Mouse (Mus musculus): ENCODE measurements around the gene Lnx1. TPM values are rescaled to one million over a fixed set of nuclear protein-coding genes. Genes with fewer than 3 reads are reported as not detected.

The Lnx1 gene
- polyA plus RNA-seq, 1 experiment: 0.05 TPM

GRCm38 (mm10) chr5:74672556-74672955 lies 30.2 kb downstream of the Lnx1 start:
- DNase-seq (ENCODE audit: low read depth in 1 of 2, low spot score in 2 of 2): no peak
- 82% methylated on average over 5 of the region's 5 CpGs for WGBS
- no peak overlapping the region for H3K27ac ChIP-seq (ENCODE audit: insufficient read depth, low read length)
- no peak overlapping the region for H3K4me3 ChIP-seq (ENCODE audit: extremely low read depth, insufficient read depth, insufficient read length)
- no peaks in the 10 kb centered on the region for H3K27me3 ChIP-seq (ENCODE audit: control insufficient read depth, insufficient read depth, low read length)
- TF ChIP-seq POLR2A (IDR thresholded peaks at IDR 0.05; ENCODE audit: low read depth, low read length) (no peak), CTCF (IDR thresholded peaks at IDR 0.05; ENCODE audit: extremely low read depth, insufficient read depth, insufficient read length, insufficient replicate concordance) (no peak)
- H3K36me3 ChIP-seq (ENCODE audit: control insufficient read depth, insufficient read depth, low read length): no peaks in the 10 kb centered on the region
- H3K4me1 ChIP-seq (ENCODE audit: control insufficient read depth, insufficient read depth, insufficient read length): no peaks in the 10 kb centered on the region

- Histone ChIP-seq H3K36me3 (ENCODE audit: control insufficient read depth, insufficient read depth, low read length) (no peaks in the 10 kb centered on the region), H3K4me1 (ENCODE audit: control insufficient read depth, insufficient read depth, insufficient read length) (no peaks in the 10 kb centered on the region), H3K27ac (ENCODE audit: insufficient read depth, low read length) (no peak overlapping the region), H3K27me3 (ENCODE audit: control insufficient read depth, insufficient read depth, low read length) (no peaks in the 10 kb centered on the region), H3K4me3 (ENCODE audit: extremely low read depth, insufficient read depth, insufficient read length) (no peak overlapping the region)
- WGBS: 87% methylated on average over 3 of the region's 3 CpGs
- DNase-seq (ENCODE audit: low read depth in 1 of 2, low spot score in 2 of 2): no peak
- TF ChIP-seq POLR2A (IDR thresholded peaks at IDR 0.05; ENCODE audit: low read depth, low read length) (no peak), CTCF (IDR thresholded peaks at IDR 0.05; ENCODE audit: extremely low read depth, insufficient read depth, insufficient read length, insufficient replicate concordance) (no peak)
Observed at GRCm38 (mm10) chr5:74670877-74671276, 31.8 kb downstream of the Lnx1 start.

- no peak for DNase-seq (ENCODE audit: low read depth in 1 of 2, low spot score in 2 of 2)
- no peak overlapping the region for H3K4me3 ChIP-seq (ENCODE audit: extremely low read depth, insufficient read depth, insufficient read length)
- H3K36me3 ChIP-seq (ENCODE audit: control insufficient read depth, insufficient read depth, low read length): no peaks in the 10 kb centered on the region
- TF ChIP-seq CTCF (IDR thresholded peaks at IDR 0.05; ENCODE audit: extremely low read depth, insufficient read depth, insufficient read length, insufficient replicate concordance): no peak
- no peak for TF ChIP-seq POLR2A (IDR thresholded peaks at IDR 0.05; ENCODE audit: low read depth, low read length)
- H3K4me1 ChIP-seq (ENCODE audit: control insufficient read depth, insufficient read depth, insufficient read length): no peaks in the 10 kb centered on the region
- H3K27me3 ChIP-seq (ENCODE audit: control insufficient read depth, insufficient read depth, low read length): no peaks in the 10 kb centered on the region
- WGBS: 75% methylated on average over 6 of the region's 6 CpGs
- H3K27ac ChIP-seq (ENCODE audit: insufficient read depth, low read length): no peak overlapping the region
Observed at GRCm38 (mm10) chr5:74669925-74670324, 32.8 kb downstream of the Lnx1 start.

GRCm38 (mm10) chr5:74668956-74669355 lies 33.8 kb downstream of the Lnx1 start:
- no peaks in the 10 kb centered on the region for H3K27me3 ChIP-seq (ENCODE audit: control insufficient read depth, insufficient read depth, low read length)
- no peak overlapping the region for H3K4me3 ChIP-seq (ENCODE audit: extremely low read depth, insufficient read depth, insufficient read length)
- no peak overlapping the region for H3K27ac ChIP-seq (ENCODE audit: insufficient read depth, low read length)
- TF ChIP-seq POLR2A (IDR thresholded peaks at IDR 0.05; ENCODE audit: low read depth, low read length) (no peak), CTCF (IDR thresholded peaks at IDR 0.05; ENCODE audit: extremely low read depth, insufficient read depth, insufficient read length, insufficient replicate concordance) (no peak)
- no peak for DNase-seq (ENCODE audit: low read depth in 1 of 2, low spot score in 2 of 2)
- H3K36me3 ChIP-seq (ENCODE audit: control insufficient read depth, insufficient read depth, low read length): no peaks in the 10 kb centered on the region
- WGBS: 84% methylated on average over 6 of the region's 6 CpGs
- H3K4me1 ChIP-seq (ENCODE audit: control insufficient read depth, insufficient read depth, insufficient read length): no peaks in the 10 kb centered on the region

GRCm38 (mm10) chr5:74662618-74663017 lies 40.1 kb downstream of the Lnx1 start:
- DNase-seq (ENCODE audit: low read depth in 1 of 2, low spot score in 2 of 2): no peak
- no peak for TF ChIP-seq POLR2A (IDR thresholded peaks at IDR 0.05; ENCODE audit: low read depth, low read length)
- no peak for TF ChIP-seq CTCF (IDR thresholded peaks at IDR 0.05; ENCODE audit: extremely low read depth, insufficient read depth, insufficient read length, insufficient replicate concordance)
- H3K27me3 ChIP-seq (ENCODE audit: control insufficient read depth, insufficient read depth, low read length): no peaks in the 10 kb centered on the region
- H3K36me3 ChIP-seq (ENCODE audit: control insufficient read depth, insufficient read depth, low read length): no peaks in the 10 kb centered on the region
- H3K27ac ChIP-seq (ENCODE audit: insufficient read depth, low read length): no peak overlapping the region
- H3K4me1 ChIP-seq (ENCODE audit: control insufficient read depth, insufficient read depth, insufficient read length): no peaks in the 10 kb centered on the region
- no peak overlapping the region for H3K4me3 ChIP-seq (ENCODE audit: extremely low read depth, insufficient read depth, insufficient read length)
- WGBS: 71% methylated on average over 1 of the region's 1 CpGs

GRCm38 (mm10) chr5:74661734-74662560 lies 40.8 kb downstream of the Lnx1 start:
- DNase-seq (ENCODE audit: low read depth in 1 of 2, low spot score in 2 of 2): no peak

GRCm38 (mm10) chr5:74659856-74660255 lies 42.9 kb downstream of the Lnx1 start:
- no peak overlapping the region for H3K27ac ChIP-seq (ENCODE audit: insufficient read depth, low read length)
- H3K4me3 ChIP-seq (ENCODE audit: extremely low read depth, insufficient read depth, insufficient read length): no peak overlapping the region
- H3K27me3 ChIP-seq (ENCODE audit: control insufficient read depth, insufficient read depth, low read length): no peaks in the 10 kb centered on the region
- no peaks in the 10 kb centered on the region for H3K4me1 ChIP-seq (ENCODE audit: control insufficient read depth, insufficient read depth, insufficient read length)
- 85% methylated on average over 4 of the region's 4 CpGs for WGBS
- TF ChIP-seq POLR2A (IDR thresholded peaks at IDR 0.05; ENCODE audit: low read depth, low read length): no peak
- TF ChIP-seq CTCF (IDR thresholded peaks at IDR 0.05; ENCODE audit: extremely low read depth, insufficient read depth, insufficient read length, insufficient replicate concordance): no peak
- no peaks in the 10 kb centered on the region for H3K36me3 ChIP-seq (ENCODE audit: control insufficient read depth, insufficient read depth, low read length)
- no peak for DNase-seq (ENCODE audit: low read depth in 1 of 2, low spot score in 2 of 2)

More at GRCm38 (mm10) chr5:74661734-74662560, 40.8 kb downstream of the Lnx1 start:
- Histone ChIP-seq H3K27me3 (ENCODE audit: control insufficient read depth, insufficient read depth, low read length) (no peaks in the 10 kb centered on the region), H3K4me3 (ENCODE audit: extremely low read depth, insufficient read depth, insufficient read length) (no peak overlapping the region), H3K36me3 (ENCODE audit: control insufficient read depth, insufficient read depth, low read length) (no peaks in the 10 kb centered on the region), H3K4me1 (ENCODE audit: control insufficient read depth, insufficient read depth, insufficient read length) (no peaks in the 10 kb centered on the region), H3K27ac (ENCODE audit: insufficient read depth, low read length) (no peak overlapping the region)
- no peak for TF ChIP-seq POLR2A (IDR thresholded peaks at IDR 0.05; ENCODE audit: low read depth, low read length)
- no peak for TF ChIP-seq CTCF (IDR thresholded peaks at IDR 0.05; ENCODE audit: extremely low read depth, insufficient read depth, insufficient read length, insufficient replicate concordance)
- 80% methylated on average over 4 of the region's 4 CpGs for WGBS
